Mouse (Mus musculus): ENCODE results near the gene Zfp706.
"Not testable (repeated sequence)": the region's sequence is repeated elsewhere in the genome, so short reads cannot be mapped to it uniquely, and the experiment has no call there.

The Zfp706 gene

DNA sequence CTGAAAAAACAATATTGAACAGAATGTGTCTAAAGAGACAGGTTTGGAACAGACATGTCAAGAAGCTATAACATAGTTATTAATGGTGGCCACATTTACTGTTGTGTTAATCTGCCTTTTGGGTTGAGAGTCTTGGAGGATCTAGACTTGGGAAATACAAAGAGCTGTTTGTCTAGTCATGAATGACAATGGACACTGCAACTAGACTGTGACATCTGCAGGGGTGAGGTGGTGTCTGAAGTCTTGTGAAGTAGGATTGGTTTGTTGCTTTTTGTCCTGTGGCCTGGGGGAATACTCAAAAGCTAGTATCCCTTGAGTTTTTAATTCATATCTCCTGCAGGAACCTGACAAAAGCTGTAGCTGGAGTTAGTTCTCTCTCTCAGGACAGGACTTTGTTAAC is 973 bp upstream of the Zfp706 start:
- peak; percentile 71 for DNase-seq (ENCODE audit: low read depth, low spot score)

- no peak for DNase-seq (ENCODE audit: low read depth, low spot score)
These were observed 416 bp upstream of the Zfp706 start for GRCm38 (mm10) chr15:37007959-37008419.

DNA sequence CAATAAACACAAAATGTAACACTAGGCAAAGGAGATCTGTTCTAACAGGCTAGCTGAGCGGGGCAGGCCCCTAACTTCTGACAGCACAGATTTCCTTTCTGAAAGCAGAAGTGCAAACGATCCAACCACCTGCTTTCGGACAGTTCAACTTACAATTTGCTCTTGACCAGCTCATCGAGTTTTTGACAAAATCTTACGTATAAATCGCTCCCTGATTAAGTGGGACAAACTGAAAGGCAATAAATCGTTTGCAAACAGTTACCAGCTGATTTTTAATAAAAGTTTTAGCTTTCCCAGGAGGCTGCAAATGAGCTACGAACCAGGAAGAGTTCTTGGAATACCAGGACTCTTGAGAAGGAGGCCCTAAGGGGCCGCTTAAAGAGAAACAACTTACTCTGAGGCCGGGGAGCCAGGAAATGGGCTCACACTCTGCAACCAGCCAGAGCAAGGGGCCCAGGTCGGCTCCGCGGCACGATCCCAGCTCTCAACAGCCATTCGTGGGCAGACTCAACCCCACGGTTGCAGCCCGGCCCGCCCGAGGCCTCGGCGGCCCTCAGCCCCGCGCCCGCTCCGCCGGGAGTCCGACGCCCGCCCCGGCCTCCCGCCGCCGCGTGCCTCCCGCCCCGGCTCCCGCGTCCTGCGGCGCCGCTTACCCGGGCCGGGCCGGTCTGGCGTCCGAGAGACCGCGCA is 953 bp downstream of the Zfp706 start:
- peak; percentile 55 for DNase-seq (ENCODE audit: low read depth, low spot score)

DNA sequence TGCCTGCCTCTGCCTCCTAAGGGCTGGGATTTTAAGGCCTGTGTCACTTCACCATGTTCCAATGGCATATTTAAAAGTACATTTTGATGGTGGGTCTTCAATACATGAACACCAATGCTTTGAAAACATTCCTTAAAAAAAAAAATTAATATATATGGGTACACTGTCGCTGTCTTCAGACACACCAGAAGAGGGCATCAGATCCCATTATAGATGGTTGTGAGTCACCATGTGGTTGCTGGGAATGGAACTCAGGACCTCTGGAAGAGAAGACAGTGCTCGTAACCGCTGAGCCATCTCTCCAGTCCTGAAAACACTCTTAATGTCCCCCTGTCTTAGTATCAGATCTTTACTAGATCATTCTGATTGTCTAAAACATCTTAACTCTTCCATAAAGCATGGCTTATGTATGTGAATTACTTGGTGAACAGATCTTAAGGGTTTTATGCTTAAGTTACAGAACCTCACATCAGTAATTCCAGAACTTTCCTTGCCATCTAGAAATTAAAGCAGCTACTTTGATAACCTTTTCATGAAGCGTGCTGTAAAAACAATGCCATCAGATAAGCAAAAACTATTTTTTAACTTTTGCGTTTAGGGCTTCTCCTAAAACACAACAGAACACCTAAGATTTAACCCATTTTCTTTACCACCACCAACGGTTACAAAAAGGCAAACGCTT is 1.6 kb downstream of the Zfp706 start:
- no peak for DNase-seq (ENCODE audit: low read depth, low spot score)

DNA sequence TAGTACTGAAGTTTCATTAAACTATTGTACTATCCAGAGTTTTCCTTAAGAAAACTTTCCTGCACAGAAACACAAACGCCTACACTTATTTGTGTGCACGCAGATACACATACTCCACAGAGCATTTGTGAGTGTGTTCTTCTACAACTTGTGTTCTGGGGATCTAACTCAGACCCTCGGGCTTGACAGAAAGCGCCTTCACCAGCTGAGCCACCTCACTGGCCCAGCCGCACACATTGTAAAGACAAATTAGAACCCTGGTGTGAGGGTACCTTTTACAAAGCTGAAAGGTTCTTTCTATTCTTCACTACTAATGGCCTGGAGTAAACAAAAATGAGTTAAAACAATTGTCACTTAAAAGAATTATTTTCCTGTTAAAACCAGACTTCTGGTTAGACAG is 2.7 kb downstream of the Zfp706 start:
- DNase-seq (ENCODE audit: low read depth, low spot score): no peak

GRCm38 (mm10) chr15:37002276-37002675 is 5.3 kb downstream of the Zfp706 start:
- no peak for DNase-seq (ENCODE audit: low read depth, low spot score)

GRCm38 (mm10) chr15:36999602-37000001 is 8.0 kb downstream of the Zfp706 start:
- DNase-seq (ENCODE audit: low read depth, low spot score): not testable (repeated sequence)

DNA sequence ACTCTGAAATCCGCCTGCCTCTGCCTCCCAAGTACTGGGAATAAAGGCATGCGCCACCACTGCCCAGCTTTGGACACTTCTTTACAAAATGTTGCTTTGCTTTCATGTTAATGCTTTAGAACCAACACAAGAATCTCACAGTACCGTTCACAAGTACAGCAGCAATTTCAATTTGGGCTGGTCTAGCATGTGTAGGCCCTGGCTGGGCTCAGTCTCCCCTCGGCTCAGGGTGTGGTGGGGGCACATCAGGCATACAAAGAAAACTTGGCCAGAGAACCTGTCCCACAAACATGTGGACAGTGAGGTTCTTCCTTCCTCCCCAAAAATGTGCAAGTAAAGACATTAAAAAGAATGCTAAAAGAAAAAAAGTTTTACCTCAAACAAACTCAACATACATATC is 12.4 kb downstream of the Zfp706 start:
- no peak for DNase-seq (ENCODE audit: low read depth, low spot score)

DNA sequence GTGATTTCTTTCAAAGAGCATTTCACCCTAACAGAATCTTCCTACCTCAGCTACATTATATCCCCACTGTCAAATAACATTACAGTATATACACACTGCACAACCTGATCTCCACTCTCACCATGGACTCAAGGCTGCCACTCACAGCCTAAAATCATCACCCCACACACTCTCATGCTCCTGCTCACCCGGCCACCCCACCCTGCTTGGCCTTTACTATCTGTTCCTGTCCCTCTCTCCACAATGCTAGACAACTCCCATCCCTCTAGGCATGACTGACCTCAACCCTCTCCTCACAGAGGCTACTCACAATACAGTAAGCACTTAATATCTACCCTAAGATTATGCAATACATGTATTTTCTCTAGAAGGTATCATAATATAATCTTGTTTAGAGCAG is 12.9 kb downstream of the Zfp706 start:
- no peak for DNase-seq (ENCODE audit: low read depth, low spot score)

DNA sequence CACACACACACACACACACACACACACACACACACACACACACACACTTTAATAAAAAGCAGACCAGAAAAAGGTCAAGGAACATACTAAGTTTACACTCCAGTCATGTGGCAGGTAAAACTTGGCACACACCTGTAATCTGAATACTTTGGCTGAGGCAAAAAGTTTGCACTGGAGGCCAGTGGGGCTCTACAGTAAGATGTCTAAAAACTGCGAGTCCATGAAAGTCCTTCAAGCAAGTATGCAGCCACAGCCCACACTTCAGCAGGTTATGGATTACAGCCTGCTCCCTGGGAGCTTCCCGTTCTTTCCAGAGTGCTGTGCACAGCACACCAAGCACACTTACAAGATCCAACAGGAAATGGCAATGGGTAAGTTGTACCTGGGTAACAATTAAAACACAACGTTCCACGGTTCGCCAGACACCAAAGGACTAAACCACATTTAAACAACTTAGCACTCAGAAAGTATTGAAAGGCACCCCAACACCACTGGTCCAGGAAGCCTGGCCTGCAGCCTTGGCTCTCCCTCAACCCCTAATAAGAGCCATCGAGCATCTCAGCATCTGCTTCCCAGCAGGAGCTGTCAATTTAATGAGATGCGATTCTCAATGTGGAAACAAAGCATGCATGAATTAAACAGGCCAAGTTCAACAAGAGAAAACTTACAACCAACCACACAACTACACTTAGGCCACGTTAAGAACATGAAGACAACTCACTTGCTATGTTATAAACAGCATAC is 14.0 kb downstream of the Zfp706 start:
- no peak for DNase-seq (ENCODE audit: low read depth, low spot score)

DNA sequence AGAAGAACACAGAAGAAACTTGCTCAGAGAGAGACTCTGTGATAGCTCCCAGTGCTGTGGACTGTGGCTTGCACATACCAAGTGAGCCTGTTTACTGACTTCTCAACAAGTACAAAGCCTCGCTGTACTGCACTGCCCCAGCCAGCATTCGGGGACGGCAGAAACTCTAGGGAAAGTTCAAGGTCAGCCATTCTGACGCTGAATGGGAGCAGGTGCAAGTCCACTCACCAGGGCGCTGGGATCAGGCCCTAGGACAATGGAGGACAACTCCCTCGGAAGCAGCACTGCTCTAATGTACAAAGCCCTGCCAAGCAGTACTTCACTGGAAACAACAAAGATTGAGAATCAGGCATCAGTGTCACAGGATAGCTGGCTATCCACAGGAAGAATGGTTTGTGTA is 16.2 kb downstream of the Zfp706 start:
- peak; percentile 90 for DNase-seq (ENCODE audit: low read depth, low spot score)

DNA sequence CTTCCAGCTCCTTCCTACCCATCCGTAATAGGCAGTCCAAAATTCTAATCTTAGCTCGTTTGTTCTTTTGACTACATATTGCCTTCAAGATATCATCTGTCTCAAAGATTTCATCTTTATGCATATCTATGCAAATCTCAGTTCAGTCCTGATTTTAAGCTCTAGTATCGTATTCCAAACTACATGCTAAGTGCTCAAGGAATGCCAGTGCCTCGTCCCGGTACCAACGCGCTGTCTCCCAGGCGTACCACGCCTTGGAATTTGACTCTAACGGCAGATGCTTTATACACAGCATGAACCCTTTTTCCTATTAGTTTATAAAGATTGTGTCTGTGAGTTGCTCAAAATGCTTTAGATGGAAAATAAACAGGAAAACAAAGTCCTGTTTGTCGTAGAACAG is 17.7 kb downstream of the Zfp706 start:
- DNase-seq (ENCODE audit: low read depth, low spot score): no peak

- no peak for DNase-seq (ENCODE audit: low read depth, low spot score)
These were observed 18.9 kb downstream of the Zfp706 start for GRCm38 (mm10) chr15:36988718-36989115.

DNA sequence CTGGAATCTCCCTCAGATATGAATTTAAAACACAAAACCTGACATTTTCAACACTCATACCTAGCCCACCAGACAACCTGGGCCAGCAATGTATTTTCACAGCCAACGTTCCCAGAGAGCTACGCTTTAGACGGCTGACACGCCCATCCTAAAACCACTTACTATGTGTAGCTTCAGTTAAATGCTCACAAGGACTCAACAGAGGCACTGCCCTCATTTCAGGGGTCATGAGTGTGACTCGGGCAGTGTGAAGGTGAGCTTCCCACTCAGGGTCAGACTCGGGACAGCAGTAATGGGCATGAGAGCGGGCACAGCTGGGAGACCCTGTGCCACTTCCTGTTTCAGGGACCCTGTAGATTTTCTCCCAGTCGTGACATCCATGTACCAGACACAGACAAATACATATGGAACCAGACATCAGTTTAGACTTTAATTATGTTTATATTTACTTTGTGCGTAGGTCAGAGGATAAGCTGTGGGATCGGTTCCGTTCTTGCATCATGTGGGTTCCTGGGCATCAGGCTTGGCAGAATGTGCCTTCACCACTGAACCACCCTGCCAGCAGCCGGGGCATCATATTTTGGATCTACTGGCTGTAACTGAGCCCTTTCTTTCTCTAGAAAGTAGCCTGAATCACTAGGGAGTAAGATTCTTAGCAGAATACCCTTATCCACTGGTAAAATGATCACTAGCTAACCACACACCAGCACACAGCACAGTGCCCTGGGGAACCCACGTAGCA is 19.4 kb downstream of the Zfp706 start:
- no peak for DNase-seq (ENCODE audit: low read depth, low spot score)

DNA sequence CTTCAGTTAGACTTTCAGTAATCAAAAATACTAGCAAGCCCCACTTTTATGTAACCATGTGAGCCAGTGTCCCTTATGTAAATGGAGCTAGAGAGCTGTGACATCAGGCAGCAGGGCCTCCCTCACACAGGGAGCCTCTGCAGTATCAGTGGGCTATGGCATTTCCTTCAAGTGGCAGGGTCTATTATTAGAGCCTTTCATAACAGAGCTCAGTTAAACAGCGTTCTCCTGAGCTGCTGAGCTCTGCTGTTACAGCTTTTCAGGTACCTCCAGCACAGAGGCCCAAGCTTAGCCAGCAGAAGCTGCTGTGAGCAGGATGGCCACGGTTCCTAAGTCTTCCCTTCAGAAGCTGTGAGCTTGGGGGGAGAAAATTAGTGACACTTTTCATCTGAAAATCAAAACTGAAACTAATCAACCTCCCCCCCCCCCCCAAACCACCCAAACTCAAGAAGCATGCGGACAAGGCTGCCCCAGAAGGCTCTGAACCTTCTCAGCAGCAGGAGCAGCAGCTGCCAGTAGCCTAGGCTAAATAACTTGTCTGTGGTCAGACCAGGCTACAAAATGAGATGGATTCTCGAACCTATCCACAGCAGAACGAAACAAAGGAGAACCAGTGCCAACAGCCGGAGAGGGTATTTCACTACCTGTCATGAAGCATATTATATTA is 20.2 kb downstream of the Zfp706 start:
- DNase-seq (ENCODE audit: low read depth, low spot score): no peak

GRCm38 (mm10) chr15:36985567-36985925 is 22.0 kb downstream of the Zfp706 start:
- no peak for DNase-seq (ENCODE audit: low read depth, low spot score)

DNA sequence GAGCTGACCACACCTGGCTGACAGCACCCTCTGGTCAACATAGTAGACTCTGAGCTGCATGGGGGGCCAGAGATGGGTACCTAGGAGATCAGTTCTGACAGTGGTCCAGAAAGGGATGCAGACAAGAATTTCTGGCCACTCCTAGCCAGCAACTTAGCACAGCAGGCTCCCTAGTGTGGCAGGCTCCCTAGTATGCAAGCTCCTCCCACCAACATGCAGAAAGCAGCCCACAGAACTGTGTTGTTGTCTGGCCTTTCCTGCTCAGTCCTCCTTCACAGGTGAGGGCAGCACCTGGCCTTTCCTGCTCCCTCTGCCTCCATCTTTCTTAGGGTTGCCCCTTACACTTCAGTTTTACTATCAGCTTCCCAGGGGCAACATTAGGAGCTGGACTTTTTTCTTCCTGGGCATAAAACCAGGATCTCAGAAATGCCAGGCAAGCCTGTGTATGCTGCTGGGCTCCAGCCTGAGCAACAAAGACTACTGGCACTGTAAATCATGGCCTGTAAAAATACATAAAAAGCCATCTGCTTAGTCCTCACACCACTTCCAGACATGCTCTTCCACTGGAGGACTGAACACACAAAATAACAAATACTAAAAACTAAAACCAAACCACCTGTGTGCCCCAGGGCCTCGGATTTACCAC is 22.5 kb downstream of the Zfp706 start:
- peak; percentile 46 for DNase-seq (ENCODE audit: low read depth, low spot score)

GRCm38 (mm10) chr15:36983455-36983854 is 24.1 kb downstream of the Zfp706 start:
- DNase-seq (ENCODE audit: low read depth, low spot score): no peak

DNA sequence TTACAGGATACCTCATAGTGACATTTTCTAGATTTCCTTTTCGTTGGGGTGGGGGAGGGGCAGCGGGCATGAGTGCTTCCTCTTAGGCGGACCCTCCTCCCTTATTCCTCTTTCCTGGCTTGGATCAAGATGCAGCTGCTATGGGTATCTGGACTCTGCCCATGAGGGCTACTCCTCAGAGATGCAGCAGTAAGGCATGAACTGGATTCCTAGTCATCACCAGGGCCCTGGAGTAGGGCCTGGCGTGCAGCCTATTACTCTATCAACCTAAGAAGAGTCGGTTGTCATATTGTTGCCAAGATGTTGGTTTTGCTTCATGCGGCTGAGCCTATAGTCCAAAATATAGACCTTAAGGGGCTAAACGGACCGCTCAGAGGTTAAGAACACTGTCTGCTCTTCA is 27.3 kb downstream of the Zfp706 start:
- DNase-seq (ENCODE audit: low read depth, low spot score): no peak

DNA sequence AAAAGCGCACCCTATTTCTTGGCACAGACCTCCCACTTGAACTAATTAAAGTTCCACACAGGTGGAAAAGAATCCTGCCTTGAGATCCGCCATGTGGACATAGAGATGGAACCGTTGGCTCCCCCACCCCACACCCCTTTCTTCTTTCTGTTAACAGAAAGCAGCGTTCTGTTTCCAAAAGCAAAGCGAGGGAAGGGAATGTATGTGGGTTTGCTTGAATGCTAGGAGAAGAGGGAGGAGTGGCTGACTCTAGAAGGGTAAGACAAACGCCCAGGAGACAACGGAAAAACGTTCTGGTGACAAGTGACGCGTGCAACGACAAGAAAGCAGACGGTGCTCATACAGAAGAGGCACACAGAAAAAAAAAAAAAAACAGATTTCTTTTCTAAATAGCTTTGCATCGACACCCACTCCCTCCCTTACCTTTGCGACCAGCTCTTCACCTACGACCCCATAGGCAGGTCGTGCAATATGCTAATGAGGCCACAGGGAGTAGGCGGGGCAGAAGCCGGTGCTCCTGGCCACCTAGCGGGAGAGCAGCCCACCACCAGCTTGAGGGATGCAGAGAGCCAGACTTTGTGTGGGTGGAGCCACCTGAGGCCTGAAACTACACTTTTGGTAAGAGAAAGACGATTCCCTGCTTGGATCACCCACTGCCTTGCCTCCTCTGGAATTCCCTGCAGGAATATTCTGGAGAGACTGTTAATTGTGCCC is 27.9 kb downstream of the Zfp706 start:
- DNase-seq (ENCODE audit: low read depth, low spot score): peak; percentile 94
